Comparison of ENCODE assay signal across 18 mouse cellular contexts in the genomic region with DNA sequence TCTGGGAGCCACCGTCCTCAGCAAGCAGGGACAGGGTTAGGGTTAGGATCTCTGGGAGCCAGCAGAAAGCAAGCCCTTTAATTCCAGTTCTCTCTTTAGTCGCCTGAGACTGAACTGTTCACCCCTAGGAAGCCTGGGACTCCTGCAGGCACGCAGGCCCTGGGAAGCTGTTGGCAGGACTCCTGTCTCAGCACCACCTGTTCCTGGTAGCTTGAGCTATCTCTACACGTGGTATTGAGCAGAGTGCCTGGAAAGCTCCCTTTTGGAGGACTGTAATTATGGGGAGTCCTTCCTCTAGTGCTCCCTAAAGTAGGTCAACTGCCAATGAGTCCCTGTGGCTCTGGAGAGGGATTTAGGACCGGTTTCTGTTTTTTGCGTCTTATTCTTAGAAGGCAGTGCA. TPM values are rescaled to one million over a fixed set of nuclear protein-coding genes. Genes with fewer than 3 reads are reported as not detected.
A peak's percentile ranks its signal among the peaks of the same experiment; 100 is the strongest.
DNase-seq lines count a peak whose midpoint lies in the region; ATAC-seq and TF ChIP-seq lines count a peak whose summit lies in the region.
"Had no signal": no experiment of that assay in that cellular context is flagged by ENCODE, and none has a peak within 500 bp of the region (broad histone marks: within the 10 kb centered on the region; RNA-seq: fewer than 3 reads in every experiment).

No protein-coding gene starts in this region.

- no peak overlapping the region for H3K4me3 ChIP-seq in forebrain, embryonic 10.5 days
- no peak overlapping the region for H3K4me3 ChIP-seq in forebrain, postnatal 0 days (ENCODE audit: low read depth, low read length)
- H3K4me3 ChIP-seq in MEL (ENCODE audit: control insufficient read depth in 1 of 2, insufficient read depth in 1 of 2, low read depth in 2 of 2, low read length in 2 of 2) = no peak overlapping the region
- H3K4me3 ChIP-seq in liver, embryonic 12.5 days = peak overlapping the region; percentile 35; the same call in 1 of the 2 replicates
- H3K4me3 ChIP-seq: gastrocnemius, adult 2 months; layer of hippocampus, adult 2 months; left cerebral cortex, adult 2 months; limb, embryonic 13.5 days had no signal

- TF ChIP-seq RAD21 in MEL (IDR thresholded peaks at IDR 0.05; ENCODE audit: low read depth, low read length) = no peak

- peaks cover 53% of the 10 kb centered on the region for H3K4me1 ChIP-seq in forebrain, embryonic 10.5 days
- H3K4me1 ChIP-seq in forebrain, postnatal 0 days (ENCODE audit: insufficient read depth) = peaks cover 10% of the 10 kb centered on the region
- H3K4me1 ChIP-seq in MEL (ENCODE audit: control insufficient read depth in 1 of 2, insufficient read depth in 2 of 2, low read length in 2 of 2) = peaks cover 14 to 26% of the 10 kb centered on the region in 2 experiments
- peaks cover 99% of the 10 kb centered on the region for H3K4me1 ChIP-seq in liver, embryonic 12.5 days

- peaks cover 59% of the 10 kb centered on the region for H3K36me3 ChIP-seq in forebrain, embryonic 10.5 days (replicated peaks)
- H3K36me3 ChIP-seq in forebrain, postnatal 0 days (ENCODE audit: insufficient read depth) = no peaks in the 10 kb centered on the region
- H3K36me3 ChIP-seq in MEL (ENCODE audit: control insufficient read depth in 1 of 2, insufficient read depth in 2 of 2, low read length in 2 of 2) = peaks cover 0 to 22% of the 10 kb centered on the region in 2 experiments; a peak in 3 of 4 replicates
- H3K36me3 ChIP-seq in liver, embryonic 12.5 days = peaks cover 87% of the 10 kb centered on the region

- no peak for TF ChIP-seq POLR2A in MEL (IDR thresholded peaks at IDR 0.05; ENCODE audit: control insufficient read depth in 1 of 2, insufficient read depth in 1 of 2, low read depth in 1 of 2, low read length in 2 of 2, poor library complexity in 1 of 2)

- no peak overlapping the region for H3K9ac ChIP-seq in forebrain, postnatal 0 days
- H3K9ac ChIP-seq in MEL (ENCODE audit: control insufficient read depth, low read depth, low read length, poor library complexity, severe bottlenecking) = no peak overlapping the region
- H3K9ac ChIP-seq in liver, embryonic 12.5 days = peak overlapping the region; percentile 98
- H3K9ac ChIP-seq: limb, embryonic 13.5 days had no signal

- peaks cover 44% of the 10 kb centered on the region for H3K79me2 ChIP-seq in MEL (ENCODE audit: control insufficient read depth, insufficient read depth, low read length, poor library complexity)

- ATAC-seq in forebrain, postnatal 0 days = no peak
- no peak for ATAC-seq in liver, embryonic 12.5 days
- ATAC-seq: forebrain, embryonic 14.5 days; Patski had no signal

- TF ChIP-seq EP300 in MEL (IDR thresholded peaks at IDR 0.05; ENCODE audit: low read depth in 1 of 2, low read length in 2 of 2) = no peak

- no peak overlapping the region for H3K4me2 ChIP-seq in forebrain, postnatal 0 days (ENCODE audit: low read depth)
- H3K4me2 ChIP-seq in liver, embryonic 12.5 days = peak overlapping the region; percentile 84
- H3K4me2 ChIP-seq: limb, embryonic 13.5 days; midbrain, embryonic 11.5 days had no signal

- 89% methylated on average over 6 of the region's 6 CpGs for WGBS in forebrain, embryonic 10.5 days
- WGBS in forebrain, postnatal 0 days = 75% methylated on average over 6 of the region's 6 CpGs
- WGBS in liver, embryonic 12.5 days (ENCODE audit: insufficient replicate concordance) = 67% methylated on average over 6 of the region's 6 CpGs

- peak overlapping the region; percentile 62 for H3K27ac ChIP-seq in forebrain, embryonic 10.5 days
- H3K27ac ChIP-seq in forebrain, postnatal 0 days (ENCODE audit: low read depth, low read length) = no peak overlapping the region
- H3K27ac ChIP-seq in MEL (ENCODE audit: control insufficient read depth, low read depth, low read length) = peak overlapping the region; percentile 9; the same call in 1 of the 2 replicates
- peak overlapping the region; percentile 98 for H3K27ac ChIP-seq in liver, embryonic 12.5 days
- H3K27ac ChIP-seq: gastrocnemius, adult 2 months; layer of hippocampus, adult 2 months; left cerebral cortex, adult 2 months; limb, embryonic 13.5 days had no signal

- no peaks in the 10 kb centered on the region for H3K27me3 ChIP-seq in forebrain, embryonic 10.5 days (ENCODE audit: poor library complexity, severe bottlenecking)
- H3K27me3 ChIP-seq in forebrain, postnatal 0 days (ENCODE audit: insufficient read depth, low read length) = no peaks in the 10 kb centered on the region
- H3K27me3 ChIP-seq in MEL (ENCODE audit: control insufficient read depth in 1 of 2, insufficient read depth in 2 of 2, low read length in 2 of 2) = no peaks in the 10 kb centered on the region
- no peaks in the 10 kb centered on the region for H3K27me3 ChIP-seq in liver, embryonic 12.5 days (replicated peaks)
- H3K27me3 ChIP-seq: limb, embryonic 13.5 days; Patski had no signal

- H3K9me3 ChIP-seq in forebrain, embryonic 10.5 days = no peaks in the 10 kb centered on the region
- H3K9me3 ChIP-seq in forebrain, postnatal 0 days (ENCODE audit: low read length) = no peaks in the 10 kb centered on the region
- no peaks in the 10 kb centered on the region for H3K9me3 ChIP-seq in MEL (replicated peaks; ENCODE audit: insufficient read depth, low read length)
- H3K9me3 ChIP-seq in liver, embryonic 12.5 days (replicated peaks) = no peaks in the 10 kb centered on the region
- H3K9me3 ChIP-seq: limb, embryonic 13.5 days had no signal

- DNase-seq in forebrain, embryonic 10.5 days (ENCODE audit: extremely low spot score, low spot score) = no peak
- no peak for DNase-seq in forebrain, postnatal 0 days
- DNase-seq in MEL (ENCODE audit: low read depth, low spot score) = no peak
- DNase-seq in cerebellum, adult 8-10 months = peak; percentile 59
- DNase-seq in adrenal gland, adult 2 months = no peak
- DNase-seq in c-Kit-positive CD71-positive TER-119-positive erythroid progenitor cells, embryonic 14.5 days (ENCODE audit: low spot score) = no peak
- DNase-seq in ovary, adult 18-20 months (ENCODE audit: low spot score) = no peak
- DNase-seq: gastrocnemius, adult 2 months; kidney, adult 9 months; lung, postnatal 14 days; thymus, postnatal 14 days had no signal

- TF ChIP-seq CTCF in forebrain, postnatal 0 days (IDR thresholded peaks at IDR 0.05; ENCODE audit: low read depth) = no peak
- TF ChIP-seq CTCF in MEL (IDR thresholded peaks at IDR 0.05 in 2 of 3, conservative IDR thresholded peaks at IDR 0.05 in 1 of 3; ENCODE audit: control insufficient read depth in 1 of 3, insufficient read depth in 1 of 3, low read depth in 2 of 3, low read length in 3 of 3, poor library complexity in 1 of 3, severe bottlenecking in 1 of 3) = no peak

TF ChIP-seq in MEL, 35 proteins besides CTCF, POLR2A, EP300 and RAD21:
- TF ChIP-seq E2F4 (IDR thresholded peaks at IDR 0.05; ENCODE audit: borderline replicate concordance, low read depth, low read length) (no peak), SMC3 (IDR thresholded peaks at IDR 0.05; ENCODE audit: low read depth, low read length) (no peak), MYB (IDR thresholded peaks at IDR 0.05; ENCODE audit: low read depth, low read length) (no peak), NELFE (IDR thresholded peaks at IDR 0.05; ENCODE audit: low read depth, low read length) (no peak), MXI1 (IDR thresholded peaks at IDR 0.05; ENCODE audit: low read depth, low read length) (no peak), ZC3H11A (IDR thresholded peaks at IDR 0.05; ENCODE audit: low read depth, low read length) (no peak), USF1 (IDR thresholded peaks at IDR 0.05; ENCODE audit: low read depth, low read length) (no peak), POLR2AphosphoS2 (IDR thresholded peaks at IDR 0.05; ENCODE audit: low read length) (no peak), GABPA (IDR thresholded peaks at IDR 0.05; ENCODE audit: low read depth, low read length) (no peak), MEF2A (IDR thresholded peaks at IDR 0.05; ENCODE audit: extremely low read depth, insufficient replicate concordance, low read depth, low read length, poor library complexity, severe bottlenecking) (no peak), HCFC1 (IDR thresholded peaks at IDR 0.05; ENCODE audit: low read depth, low read length) (no peak), CHD2 (IDR thresholded peaks at IDR 0.05; ENCODE audit: low read length) (no peak), ETS1 (IDR thresholded peaks at IDR 0.05; ENCODE audit: low read depth, low read length) (no peak), TBP (IDR thresholded peaks at IDR 0.05; ENCODE audit: low read depth, low read length) (no peak), TCF12 (IDR thresholded peaks at IDR 0.05; ENCODE audit: low read depth, low read length) (no peak), SIN3A (IDR thresholded peaks at IDR 0.05; ENCODE audit: low read length) (no peak), USF2 (IDR thresholded peaks at IDR 0.05; ENCODE audit: borderline replicate concordance in 1 of 2, insufficient read depth in 1 of 2, low read depth in 1 of 2, low read length in 2 of 2) (no peak)

RNA-seq across cellular contexts. Expression of gene Lpcat1, which starts 7.2 kb away (rescaled TPM):
- polyA plus RNA-seq in forebrain, embryonic 10.5 days (2016; fragmentation: Nextera tagmentation; extraction: Ambion mirVana) = 63.5 and 67.3 TPM in 2 replicates
- 136 and 144 TPM in 2 replicates for total RNA-seq in forebrain, postnatal 0 days (2014; rRNA removed)
- polyA plus RNA-seq in forebrain, postnatal 0 days (2015; fragmentation: Nextera tagmentation; extraction: Ambion mirVana) = 76.5 and 87.2 TPM in 2 replicates
- 30.5 and 38.8 TPM in 2 replicates for total RNA-seq in MEL (2012; rRNA removed)
- 10 to 100 TPM in 1 of 2 experiments, not detected in 1; 31.5 TPM for polyA plus RNA-seq in MEL (2012; ENCODE audit: insufficient read depth in 1 of 2, insufficient read length in 2 of 2, low read depth in 1 of 2, low replicate concordance in 2 of 2, missing spikeins in 1 of 2)
- 108 and 113 TPM in 2 replicates for polyA plus RNA-seq in liver, embryonic 12.5 days (2016; fragmentation: Nextera tagmentation; extraction: Ambion mirVana)
- 10 to 100 TPM; 11.8 to 17.3 TPM for total RNA-seq in adrenal gland, adult 2 months (2021)
- 20.3 and 23.4 TPM in 2 replicates for polyA plus RNA-seq in adrenal gland, adult 2 months (2012; rRNA removed)
